Mouse (Mus musculus) neural tube, embryonic 10.5 days (tissue): ENCODE results near the gene Slc22a23.
A peak's percentile ranks its signal among the peaks of the same experiment; 100 is the strongest.

ENCODE experiments used
- DNase-seq: peaks from one replicate; pipeline ENCODE4 v3.0.0-alpha.2; 2017; ENCODE audit warnings: low spot score; ENCODE audit errors: extremely low spot score

The Slc22a23 gene

DNA sequence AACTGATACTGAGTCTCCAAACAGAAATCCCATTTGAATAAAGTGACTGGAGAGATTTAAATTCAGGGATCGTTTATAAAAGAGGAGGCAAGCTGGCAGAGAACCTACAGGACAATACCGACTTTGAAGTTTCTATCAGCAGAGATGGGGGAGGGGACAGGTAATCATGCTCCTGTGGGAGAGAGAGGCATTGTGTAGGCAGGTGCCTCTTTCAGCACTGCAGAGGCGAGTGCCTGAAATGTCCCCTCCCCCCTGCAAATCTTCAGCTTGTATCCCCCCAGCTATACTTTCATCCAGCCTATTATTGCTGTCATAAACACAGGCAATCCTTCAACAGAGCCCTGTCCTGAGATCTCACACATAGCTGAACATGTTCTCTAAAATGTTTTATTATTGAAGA is 43.4 kb downstream of the Slc22a23 start:
- DNase-seq: no peak

DNA sequence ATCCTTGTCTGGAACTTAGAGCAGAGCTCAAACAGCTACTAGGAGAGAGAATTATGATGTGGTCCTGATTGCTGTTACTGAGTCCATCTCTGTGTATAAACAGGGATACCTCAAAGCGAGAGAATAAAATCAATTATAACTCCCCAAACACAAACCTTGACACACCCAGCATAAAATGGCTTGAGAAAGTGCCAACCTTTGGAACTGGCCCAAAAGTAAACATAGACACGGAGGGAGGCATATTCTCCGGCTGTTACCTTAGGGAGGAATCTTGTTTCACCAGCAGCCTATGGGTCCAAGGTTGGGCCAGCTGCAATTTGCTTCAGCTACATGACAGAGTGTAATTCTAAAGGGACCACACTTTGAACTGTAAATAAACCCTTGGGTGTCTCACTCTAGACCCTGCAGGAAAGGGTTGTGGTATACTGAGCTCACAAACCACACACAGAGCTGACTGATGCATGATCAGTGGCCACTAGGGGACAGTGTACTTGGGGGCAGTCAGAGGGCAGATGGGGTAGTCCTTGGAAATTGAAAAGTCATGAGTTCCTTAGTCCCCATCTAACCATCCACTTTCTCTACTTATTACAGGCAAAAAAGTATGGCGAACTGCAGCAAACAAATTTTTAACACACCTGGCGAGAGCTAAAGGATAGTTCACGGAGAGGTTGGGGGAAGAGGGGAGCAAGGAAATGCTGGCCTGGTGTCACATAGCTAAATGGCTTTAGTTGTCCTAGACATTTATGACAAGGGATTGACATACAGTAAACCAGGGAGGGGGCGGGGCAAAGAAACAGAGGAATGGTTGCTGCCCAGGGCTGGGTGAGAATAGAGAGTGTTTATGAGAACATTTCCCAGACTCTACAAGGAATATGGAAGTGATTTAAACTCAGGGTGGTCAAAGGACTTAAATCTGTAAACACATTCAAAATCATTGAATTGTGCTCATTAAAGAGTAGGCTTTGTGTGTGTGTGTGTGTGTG is 45.3 kb downstream of the Slc22a23 start:
- no peak for DNase-seq

DNA sequence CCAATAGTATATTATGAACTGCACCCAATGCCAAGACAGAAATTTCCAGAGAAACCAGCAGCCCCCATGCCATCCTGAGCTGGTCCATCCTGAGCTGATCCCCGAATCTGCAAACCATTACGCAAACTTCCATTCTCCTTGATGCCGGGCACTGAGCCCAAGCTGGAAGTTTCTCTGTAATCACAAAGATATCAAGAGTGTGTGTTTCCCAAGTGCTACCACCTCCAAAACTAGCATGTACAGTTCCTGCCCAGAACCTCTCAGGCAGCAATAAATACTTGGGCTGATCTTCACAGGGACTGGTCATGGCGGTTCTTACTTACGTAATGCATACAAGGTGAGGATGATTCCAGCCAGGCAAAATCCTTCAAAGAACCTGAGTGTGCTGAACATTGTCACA is 46.3 kb downstream of the Slc22a23 start:
- DNase-seq: no peak

DNA sequence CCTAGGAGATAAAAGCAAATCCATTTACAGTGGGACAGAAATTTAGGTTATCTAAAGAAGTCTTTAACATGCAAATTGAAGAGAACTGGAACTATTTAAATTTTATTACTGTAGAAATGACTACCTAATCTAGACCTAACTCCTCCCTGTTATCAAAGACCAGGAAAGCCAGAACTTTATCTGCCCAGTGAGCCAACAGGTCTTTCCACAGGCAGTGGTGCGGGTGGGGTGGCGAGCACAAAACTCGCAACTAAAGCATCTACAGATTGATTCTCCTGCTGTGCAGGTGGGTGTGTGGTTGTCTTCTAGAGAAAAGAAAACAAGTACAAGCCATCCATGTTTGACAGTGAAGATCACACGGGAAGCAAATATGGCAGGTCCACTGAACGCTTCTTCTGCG is 46.9 kb downstream of the Slc22a23 start:
- no peak for DNase-seq

DNA sequence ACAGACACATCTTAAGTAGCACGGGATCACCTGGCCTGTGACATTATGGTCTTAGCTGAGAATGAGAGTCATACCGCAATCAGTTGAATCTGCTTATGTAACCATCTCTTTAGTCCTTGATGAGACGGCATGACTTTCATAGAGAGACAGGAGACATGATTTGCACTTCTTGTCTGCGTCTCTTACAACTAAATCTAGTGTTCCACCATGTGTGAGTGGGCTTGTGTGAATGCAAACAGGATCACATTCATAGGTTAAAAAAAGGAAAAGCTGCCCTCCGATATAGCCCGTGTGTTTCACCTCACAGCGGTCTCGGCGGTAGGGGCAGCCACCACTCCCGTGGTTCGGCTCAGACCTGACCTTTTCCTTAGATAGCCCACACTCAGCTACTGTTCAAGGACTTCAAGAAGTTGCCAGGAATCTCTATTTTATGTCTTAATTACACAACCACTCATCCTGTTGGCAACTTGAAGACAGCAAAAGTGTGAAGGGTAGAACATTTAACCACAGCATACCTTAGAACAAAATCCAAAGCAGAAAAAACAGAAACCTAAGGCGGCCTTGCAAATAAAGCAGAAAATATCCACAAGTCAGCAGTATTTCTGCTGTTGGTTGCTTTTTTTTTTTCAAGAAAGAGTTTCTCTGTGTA is 49.1 kb downstream of the Slc22a23 start:
- DNase-seq: no peak

DNA sequence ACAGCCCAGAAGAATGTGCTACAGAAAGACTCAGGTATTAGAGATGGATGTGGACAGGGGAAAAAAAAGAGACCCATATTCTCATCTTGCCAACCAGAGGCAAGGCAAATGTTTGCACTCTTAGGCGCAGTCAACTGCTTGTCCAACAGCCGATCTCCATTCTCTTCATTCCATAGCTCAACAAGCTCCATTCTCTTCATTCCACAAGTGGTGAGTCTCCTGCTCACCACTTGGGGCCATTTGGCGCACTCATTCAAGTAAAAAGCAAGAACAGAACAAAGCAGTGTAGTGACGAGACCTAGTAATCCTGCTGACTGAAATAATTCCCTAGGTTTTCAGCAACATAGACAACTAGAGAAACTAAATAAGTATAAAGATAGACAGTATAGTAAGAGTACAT is 50.8 kb downstream of the Slc22a23 start:
- no peak for DNase-seq

DNA sequence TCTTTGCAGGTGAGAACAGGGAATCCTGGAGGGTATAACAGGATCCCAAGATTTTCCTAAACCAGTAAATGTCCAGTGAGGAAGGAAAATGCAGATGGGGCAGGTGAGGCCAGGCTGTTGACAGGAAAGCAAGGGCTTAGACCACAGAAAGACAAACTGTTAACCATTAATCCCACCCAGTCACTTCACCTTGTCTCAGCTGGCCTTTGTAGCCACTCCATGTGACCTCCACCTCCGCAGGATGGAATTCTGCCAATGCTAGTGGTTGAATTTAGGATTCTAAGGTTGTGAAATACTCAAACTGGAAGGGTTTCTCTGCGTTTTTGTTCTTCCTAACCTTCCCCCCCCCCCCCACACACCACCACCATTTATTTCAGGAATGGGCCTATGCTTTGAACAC is 52.9 kb downstream of the Slc22a23 start:
- no peak for DNase-seq

DNA sequence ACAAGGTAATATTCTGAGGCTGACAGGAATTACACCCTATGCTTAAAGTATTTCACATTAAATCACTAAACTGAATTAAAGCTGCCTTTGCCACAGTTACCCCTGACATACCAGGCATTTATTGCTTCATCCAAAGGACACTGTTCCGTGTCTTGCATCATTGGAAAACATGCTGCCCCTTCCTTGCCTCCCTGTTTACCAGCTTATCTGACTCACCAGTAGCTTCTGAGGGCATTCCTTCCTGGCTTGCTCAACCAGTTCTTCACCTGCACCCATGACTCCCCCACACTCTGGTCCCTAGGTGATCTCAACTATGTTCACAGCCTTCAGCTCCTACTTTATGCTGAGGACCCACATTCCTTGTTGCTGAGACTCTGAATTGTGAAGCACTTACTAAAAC is 54.6 kb downstream of the Slc22a23 start:
- DNase-seq: no peak

DNA sequence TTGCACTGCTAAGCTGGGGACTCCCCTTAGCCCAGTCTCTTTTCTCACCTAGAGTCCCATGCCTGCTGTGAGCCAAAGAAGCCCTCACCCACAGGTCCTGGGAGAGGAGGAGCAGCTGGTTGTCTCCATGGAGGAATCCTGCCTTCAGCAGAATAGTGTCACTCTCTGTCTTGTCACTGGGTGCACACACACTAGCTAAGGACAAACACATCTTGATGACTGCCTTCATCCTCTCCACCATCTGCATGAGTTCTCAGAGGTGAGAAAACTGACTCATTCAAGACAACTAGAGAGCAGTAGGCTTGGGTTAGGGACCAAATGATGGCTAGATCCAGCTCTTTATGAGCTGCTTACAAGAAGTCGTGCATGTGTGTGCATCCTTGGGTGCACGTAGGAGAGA is 55.4 kb downstream of the Slc22a23 start:
- DNase-seq: no peak

DNA sequence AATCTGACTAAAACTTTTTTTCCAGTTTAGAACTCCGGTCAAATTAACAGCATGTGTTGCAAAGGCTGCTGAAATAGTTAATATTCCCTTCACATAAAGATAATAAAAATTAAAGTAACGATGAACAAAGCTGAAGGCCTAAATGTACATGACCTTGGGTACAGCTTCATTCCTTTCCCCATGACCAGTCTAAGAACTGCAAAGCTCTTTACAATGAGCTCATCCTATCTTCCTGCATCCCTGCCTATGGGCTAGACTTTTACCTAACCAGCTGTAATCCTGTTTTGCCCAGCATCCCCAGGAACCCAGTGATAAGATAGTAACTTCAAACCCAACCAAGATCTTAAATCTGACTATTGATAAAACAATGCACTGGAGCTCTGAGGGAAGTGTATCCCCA is 56.9 kb downstream of the Slc22a23 start:
- no peak for DNase-seq

DNA sequence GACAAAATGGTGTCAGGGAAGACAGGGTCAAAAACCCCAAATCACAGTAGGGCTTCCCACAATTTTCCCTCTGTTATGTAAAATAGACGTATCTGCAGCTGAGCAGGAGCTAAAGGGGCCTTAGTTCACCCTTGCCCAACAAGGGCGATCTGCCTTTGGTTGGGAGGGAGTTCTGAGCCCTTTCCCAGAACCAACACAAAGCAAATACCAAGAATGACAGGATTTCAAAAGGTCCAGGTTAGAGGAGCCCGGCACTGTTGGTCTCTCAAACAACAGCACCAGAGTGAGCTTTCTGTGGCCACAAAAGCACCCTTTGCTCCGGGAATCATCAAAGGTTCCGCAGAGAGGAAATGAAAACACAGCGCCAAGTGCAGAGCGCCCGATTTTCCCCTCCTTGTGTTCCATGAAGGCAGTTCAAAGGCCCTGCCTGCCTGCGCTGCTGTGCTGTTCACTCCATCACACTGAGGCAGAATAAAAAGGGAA is 57.3 kb downstream of the Slc22a23 start:
- DNase-seq: peak; percentile 49

DNA sequence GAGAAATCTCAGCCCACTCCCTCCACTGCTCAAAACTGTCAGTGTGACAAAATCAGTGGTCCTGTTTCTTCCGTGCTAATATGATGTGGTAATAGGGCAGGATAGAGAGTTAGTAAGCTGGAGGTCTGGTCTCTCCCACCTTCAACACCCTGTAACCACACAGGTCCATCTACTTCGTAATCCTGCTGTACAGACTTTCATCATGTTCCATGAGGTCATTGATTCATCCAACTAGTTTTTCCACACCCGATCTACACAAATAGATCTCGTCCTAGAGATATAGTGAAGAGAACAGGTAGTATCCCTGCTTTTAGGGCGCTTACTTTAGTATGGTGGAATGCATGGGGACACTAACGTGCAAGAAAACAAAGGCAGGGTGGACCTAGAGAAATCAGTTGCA is 63.6 kb downstream of the Slc22a23 start:
- no peak for DNase-seq

DNA sequence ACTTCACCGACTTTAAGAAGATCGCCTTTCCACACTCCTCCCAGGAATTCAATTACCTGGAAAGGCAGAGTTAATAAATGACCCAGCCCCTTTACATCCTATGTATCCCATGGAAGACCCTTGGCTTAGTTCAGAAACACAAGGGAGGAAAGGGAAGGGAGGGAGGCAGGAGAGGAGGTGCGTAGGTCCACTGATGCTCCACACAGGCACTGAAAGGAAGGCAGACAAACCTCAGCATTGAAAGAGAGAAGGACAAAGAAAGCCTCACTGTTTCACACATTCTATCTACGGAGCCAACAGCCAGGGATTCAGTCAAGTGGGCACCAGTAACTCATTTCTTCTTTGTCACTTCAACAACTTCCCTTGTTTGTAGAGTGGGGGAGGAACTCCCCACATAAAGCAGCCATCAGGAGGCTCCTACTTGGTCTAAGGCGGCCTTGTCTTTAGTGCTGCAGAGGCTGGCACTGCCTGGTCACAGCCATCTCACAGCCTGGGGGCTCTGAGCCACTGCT is 66.2 kb downstream of the Slc22a23 start:
- DNase-seq: no peak

DNA sequence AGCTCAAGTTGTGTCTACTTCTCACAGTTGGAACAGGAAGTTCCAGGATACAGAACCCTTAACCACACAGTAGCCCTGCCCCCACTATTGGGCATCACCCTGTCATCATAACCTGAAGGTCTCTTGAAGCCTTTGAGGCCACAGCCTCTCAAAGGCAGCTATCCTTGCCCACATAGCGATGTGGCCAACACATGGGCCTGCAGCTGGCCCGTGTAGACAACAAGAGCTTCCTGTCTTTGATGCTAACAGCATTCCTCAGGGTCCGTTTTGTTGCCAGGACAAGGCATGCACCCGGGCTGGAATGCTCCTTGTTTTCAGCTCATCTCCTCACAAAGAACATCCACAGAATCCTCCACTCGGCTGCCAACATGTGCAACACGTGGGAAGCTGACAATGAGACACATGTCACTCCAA is 66.7 kb downstream of the Slc22a23 start:
- peak; percentile 32 for DNase-seq

DNA sequence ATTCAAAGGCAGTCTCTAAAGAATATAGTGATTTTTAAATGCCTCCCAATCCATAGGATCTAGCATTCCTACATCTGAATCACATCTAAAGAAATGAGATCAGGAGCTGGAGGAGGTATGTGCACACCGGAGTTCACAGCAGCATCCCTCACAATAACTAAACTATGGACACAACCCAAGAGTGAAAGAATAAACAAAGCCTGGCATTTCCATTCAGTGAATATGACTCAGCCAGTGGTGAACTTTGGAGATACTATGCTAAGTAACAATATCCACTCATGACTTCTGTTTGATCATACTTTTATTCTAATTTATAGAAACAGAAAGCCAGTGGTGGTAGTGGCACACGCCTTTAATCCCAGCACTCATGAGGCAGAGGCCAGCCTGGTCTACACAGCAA is 67.4 kb downstream of the Slc22a23 start:
- no peak for DNase-seq

DNA sequence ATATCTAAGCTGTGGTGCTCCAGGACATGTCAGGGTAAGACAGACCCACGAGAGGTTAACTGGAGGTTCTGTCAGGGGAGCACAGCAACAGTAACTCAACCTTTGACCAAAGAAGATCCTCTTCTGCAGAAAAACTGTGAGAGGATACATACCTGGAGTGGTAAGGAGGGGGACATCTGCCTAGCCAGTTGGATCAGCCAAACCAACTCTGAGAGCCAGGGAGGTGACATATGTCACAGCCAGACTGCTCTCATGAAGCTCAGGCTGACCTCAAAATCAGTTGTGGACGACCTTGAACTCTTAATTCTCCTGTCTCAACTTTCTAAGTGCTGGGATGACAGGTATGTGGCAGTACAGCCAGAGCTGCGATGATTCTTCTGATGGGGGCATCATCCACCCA is 68.0 kb downstream of the Slc22a23 start:
- no peak for DNase-seq

DNA sequence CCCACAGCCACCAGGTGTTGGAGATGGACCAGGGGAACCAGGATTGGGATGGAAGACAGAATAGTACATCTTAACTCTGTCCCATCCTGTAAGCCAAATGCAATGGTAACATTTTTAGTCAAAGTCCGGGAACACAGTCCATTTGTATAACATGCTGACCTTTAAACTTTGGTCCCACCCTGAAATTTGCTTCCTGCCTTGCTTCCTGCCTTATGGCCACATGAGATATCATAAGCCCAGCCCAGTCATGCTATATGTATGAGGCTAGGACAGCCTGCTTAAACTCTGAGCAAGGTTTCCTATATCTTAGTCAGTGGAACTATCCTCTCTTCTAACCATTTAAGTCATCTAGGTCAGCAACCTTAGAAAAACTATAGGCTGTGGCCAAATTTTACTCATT is 70.1 kb downstream of the Slc22a23 start:
- no peak for DNase-seq

DNA sequence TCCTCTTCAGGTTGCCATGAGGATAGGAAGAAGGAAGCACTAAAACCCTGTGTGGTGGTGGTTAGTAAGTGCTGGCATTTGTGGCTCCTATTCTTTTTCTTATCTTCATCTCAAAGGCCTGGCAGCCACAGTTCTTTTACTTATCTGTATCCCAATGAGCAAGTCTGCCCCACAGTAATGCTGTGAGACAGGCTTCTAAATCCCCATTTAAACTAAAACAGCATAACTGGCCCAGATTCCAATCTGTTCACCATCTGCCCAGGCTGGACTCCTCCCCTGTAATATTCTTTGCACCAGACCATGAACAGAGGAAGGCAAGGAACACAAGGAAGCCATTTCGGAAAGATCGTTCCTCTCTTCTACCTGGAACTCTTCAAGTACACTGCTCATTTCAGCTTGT is 70.6 kb downstream of the Slc22a23 start:
- no peak for DNase-seq

DNA sequence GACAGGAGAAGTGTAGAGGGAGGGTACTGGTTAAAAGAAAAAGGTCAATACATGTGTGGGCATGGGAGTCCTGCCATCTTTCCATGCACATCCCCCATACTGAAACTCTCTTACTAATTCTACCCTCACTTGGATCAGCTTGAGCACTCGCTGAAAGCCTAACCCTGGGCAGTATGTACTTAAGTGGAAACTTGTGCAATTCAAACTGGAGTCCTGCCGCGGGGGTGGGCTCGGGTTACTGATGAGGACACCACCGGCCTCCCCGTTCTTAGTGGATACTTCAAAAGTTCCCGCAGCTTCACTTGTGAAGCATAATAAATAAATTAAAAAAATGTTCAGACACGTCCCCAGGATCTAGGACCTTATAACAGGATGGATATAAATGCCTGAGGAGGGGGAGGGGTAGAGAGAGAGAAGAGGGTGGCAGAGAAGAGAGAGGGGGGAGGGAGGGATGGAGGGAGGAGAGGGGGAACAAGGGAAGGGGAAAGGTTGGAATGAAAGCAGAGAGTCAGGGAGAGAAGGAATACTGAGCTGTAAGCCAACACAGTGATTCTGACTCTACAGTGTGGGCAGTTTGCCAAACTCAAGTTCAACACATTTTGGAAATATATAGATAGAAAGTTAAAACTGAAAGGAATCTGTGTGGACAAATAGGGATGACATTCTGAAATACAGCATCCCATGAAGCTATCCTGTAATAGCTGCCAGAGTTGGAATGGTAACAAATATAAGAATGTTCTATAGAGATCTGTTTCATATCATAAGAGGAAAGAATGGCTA is 72.5 kb downstream of the Slc22a23 start:
- no peak for DNase-seq

DNA sequence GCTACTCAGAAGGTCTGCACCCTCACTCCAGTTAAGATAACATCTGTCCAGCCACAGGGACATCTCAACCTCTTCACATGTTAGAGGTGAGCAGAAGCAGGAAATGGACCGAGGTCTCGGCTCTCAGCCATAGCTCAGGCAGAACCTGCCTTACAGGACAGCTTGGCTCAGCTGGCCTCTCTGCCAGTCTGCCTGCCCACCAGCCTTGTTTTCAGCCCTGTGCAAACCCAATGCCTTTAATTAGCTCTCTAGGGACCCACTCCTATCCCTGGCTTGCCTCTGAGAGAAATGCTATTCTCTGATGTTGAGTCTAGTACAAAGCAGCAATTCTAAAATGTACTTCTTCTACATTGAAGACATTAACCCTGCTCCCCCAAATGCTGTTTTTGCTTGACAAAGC is 73.3 kb downstream of the Slc22a23 start:
- no peak for DNase-seq

DNA sequence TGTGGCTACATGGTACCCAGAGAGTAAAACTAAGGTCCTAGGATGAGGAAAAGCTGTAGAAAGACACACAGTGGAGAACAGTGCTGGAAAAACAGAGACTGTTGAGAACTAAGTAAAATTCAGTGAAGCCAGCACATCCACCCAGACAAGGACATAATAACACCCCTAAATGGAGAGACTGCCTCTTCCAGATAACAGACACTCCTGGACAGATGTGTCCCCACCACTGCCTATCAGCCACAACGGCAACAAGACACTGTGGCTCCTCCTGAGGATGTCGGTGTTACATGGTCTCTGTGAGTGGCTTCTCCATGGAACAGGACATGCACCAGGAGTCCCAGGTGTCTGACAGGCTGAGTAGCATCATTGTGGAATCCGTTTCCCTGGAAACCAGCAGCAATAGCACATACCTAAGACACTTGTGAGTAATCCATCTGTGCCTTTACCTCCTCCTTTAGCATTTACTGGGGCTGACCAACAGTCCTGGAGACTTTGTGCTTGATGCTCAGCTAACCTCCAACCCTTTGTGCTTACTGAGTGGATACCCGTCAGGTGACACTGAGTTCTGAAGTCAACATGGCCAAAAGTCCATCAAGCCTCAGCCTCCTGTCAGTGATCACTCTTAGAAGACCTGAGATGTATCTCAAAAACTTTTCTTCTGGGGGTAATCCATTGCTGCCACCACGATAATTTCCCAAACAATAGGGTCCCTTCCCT is 73.9 kb downstream of the Slc22a23 start:
- no peak for DNase-seq
